In genomic region chr8:30648497-30648896, GRCm38 (mm10) we compare ENCODE assay signal across 17 mouse cellular contexts.
A peak's percentile ranks its signal among the peaks of the same experiment; 100 is the strongest.
DNase-seq lines count a peak whose midpoint lies in the region; ATAC-seq lines count a peak whose summit lies in the region.
"Had no signal": no experiment of that assay in that cellular context is flagged by ENCODE, and none has a peak within 500 bp of the region (broad histone marks: within the 10 kb centered on the region; RNA-seq: fewer than 3 reads in every experiment).

No protein-coding gene starts in this region.

- H3K9me3 ChIP-seq in neural tube, embryonic 11.5 days (ENCODE audit: control insufficient read depth, low read length): no peaks in the 10 kb centered on the region
- no peaks in the 10 kb centered on the region for H3K9me3 ChIP-seq in forebrain, embryonic 13.5 days (replicated peaks)
- H3K9me3 ChIP-seq in midbrain, embryonic 12.5 days: no peaks in the 10 kb centered on the region
- H3K9me3 ChIP-seq: heart, embryonic 13.5 days; hindbrain, embryonic 15.5 days; lung, embryonic 15.5 days had no signal

- peak; percentile 79 for ATAC-seq in neural tube, embryonic 11.5 days (ENCODE audit: insufficient read depth, low FRiP score, low TSS enrichment)
- peak; percentile 92 for ATAC-seq in forebrain, embryonic 13.5 days
- peak; percentile 87 for ATAC-seq in midbrain, embryonic 12.5 days (ENCODE audit: low FRiP score, low read depth)
- ATAC-seq: Patski had no signal

- H3K36me3 ChIP-seq in neural tube, embryonic 11.5 days (ENCODE audit: control insufficient read depth, insufficient read depth, low read length): no peaks in the 10 kb centered on the region
- H3K36me3 ChIP-seq in forebrain, embryonic 13.5 days (ENCODE audit: poor library complexity, severe bottlenecking): no peaks in the 10 kb centered on the region
- H3K36me3 ChIP-seq in midbrain, embryonic 12.5 days: no peaks in the 10 kb centered on the region
- H3K36me3 ChIP-seq: heart, embryonic 13.5 days; hindbrain, embryonic 15.5 days; lung, embryonic 15.5 days had no signal

- no peak overlapping the region for H3K4me2 ChIP-seq in neural tube, embryonic 11.5 days (ENCODE audit: low read depth)
- no peak overlapping the region for H3K4me2 ChIP-seq in forebrain, embryonic 13.5 days
- H3K4me2 ChIP-seq in midbrain, embryonic 12.5 days (replicated peaks): no peak overlapping the region
- H3K4me2 ChIP-seq: heart, embryonic 13.5 days; hindbrain, embryonic 15.5 days; liver, embryonic 11.5 days; lung, embryonic 15.5 days had no signal

- H3K9ac ChIP-seq in neural tube, embryonic 11.5 days (ENCODE audit: low read length): no peak overlapping the region
- H3K9ac ChIP-seq in forebrain, embryonic 13.5 days: no peak overlapping the region
- H3K9ac ChIP-seq in midbrain, embryonic 12.5 days (replicated peaks): no peak overlapping the region
- H3K9ac ChIP-seq: heart, embryonic 13.5 days; hindbrain, embryonic 15.5 days; lung, embryonic 15.5 days had no signal

- H3K27ac ChIP-seq in neural tube, embryonic 11.5 days (ENCODE audit: low read depth, low read length): no peak overlapping the region
- peak overlapping the region; percentile 48; the same call in 1 of the 2 replicates for H3K27ac ChIP-seq in forebrain, embryonic 13.5 days
- peak overlapping the region; percentile 70 for H3K27ac ChIP-seq in midbrain, embryonic 12.5 days (replicated peaks)
- H3K27ac ChIP-seq: heart, embryonic 13.5 days; hindbrain, embryonic 15.5 days; layer of hippocampus, adult 2 months; lung, embryonic 15.5 days had no signal

- H3K4me1 ChIP-seq in neural tube, embryonic 11.5 days (ENCODE audit: control insufficient read depth, insufficient read depth, low read length): no peaks in the 10 kb centered on the region
- H3K4me1 ChIP-seq in forebrain, embryonic 13.5 days: peaks cover 9% of the 10 kb centered on the region
- peaks cover 8% of the 10 kb centered on the region; the same call in 1 of the 2 replicates for H3K4me1 ChIP-seq in midbrain, embryonic 12.5 days
- H3K4me1 ChIP-seq: heart, embryonic 13.5 days; hindbrain, embryonic 15.5 days; lung, embryonic 15.5 days had no signal

- DNase-seq in neural tube, embryonic 11.5 days (ENCODE audit: low spot score): peak; percentile 24
- DNase-seq in neural tube, embryonic 10.5 days (ENCODE audit: extremely low spot score, low spot score): no peak
- DNase-seq in MN1 (ENCODE audit: low spot score): no peak
- DNase-seq in gastrocnemius, postnatal 25 days: no peak
- DNase-seq in adrenal gland, postnatal 36 days: no peak
- DNase-seq: adrenal gland, adult 2 months; cerebellum, postnatal 10 days; kidney, adult 2 months; right cerebral cortex, adult 18-20 months had no signal

- H3K27me3 ChIP-seq in neural tube, embryonic 11.5 days (ENCODE audit: control insufficient read depth, insufficient read depth, low read length): no peaks in the 10 kb centered on the region
- no peaks in the 10 kb centered on the region for H3K27me3 ChIP-seq in forebrain, embryonic 13.5 days
- H3K27me3 ChIP-seq in midbrain, embryonic 12.5 days: no peaks in the 10 kb centered on the region
- H3K27me3 ChIP-seq: heart, embryonic 13.5 days; hindbrain, embryonic 15.5 days; lung, embryonic 15.5 days; Patski had no signal

- H3K4me3 ChIP-seq in neural tube, embryonic 11.5 days (ENCODE audit: low read depth, low read length): no peak overlapping the region
- no peak overlapping the region for H3K4me3 ChIP-seq in forebrain, embryonic 13.5 days
- no peak overlapping the region for H3K4me3 ChIP-seq in midbrain, embryonic 12.5 days
- H3K4me3 ChIP-seq: heart, embryonic 13.5 days; hindbrain, embryonic 15.5 days; layer of hippocampus, adult 2 months; lung, embryonic 15.5 days had no signal
